In the genomic region with DNA sequence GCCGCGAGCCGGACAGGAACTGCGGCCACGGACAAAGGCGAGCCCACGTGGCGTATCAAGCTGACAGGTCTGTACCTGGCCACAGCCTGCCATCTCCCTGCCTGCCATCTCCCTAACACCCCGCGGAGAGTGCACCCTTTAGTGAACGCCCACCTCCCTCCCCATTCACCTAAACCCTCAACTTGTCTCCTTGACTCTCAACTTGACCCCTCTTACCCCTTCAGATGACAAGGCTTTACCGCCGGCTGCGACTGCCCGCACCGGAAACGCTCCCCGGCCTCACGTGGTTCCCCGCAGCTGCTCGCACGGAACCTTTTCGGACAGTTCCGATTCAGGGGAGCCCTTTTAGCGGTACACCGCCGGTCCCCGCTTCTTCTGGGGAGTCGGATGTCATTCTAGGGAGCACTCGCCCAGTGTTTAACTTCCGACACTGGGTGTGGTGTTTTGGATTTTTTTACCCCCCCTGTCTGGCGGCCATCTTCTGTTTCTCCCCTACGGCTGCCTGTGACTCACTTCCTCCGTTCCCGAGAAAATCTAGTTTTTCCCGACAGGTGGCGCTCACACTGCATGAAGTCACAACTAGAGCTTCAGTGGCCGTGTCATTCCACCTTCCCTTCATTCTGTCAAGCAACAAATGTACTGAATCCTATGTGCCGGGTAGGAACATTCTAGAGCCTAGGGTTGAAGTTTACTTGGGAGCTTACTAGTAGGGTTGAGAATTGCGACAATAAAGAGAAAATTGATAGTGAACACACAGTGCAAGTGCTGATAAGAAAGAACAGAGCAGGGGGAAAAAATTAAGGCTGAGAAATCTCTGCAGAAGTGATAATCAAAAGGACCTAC, we compare ENCODE assay signal across 8 mouse cellular contexts. TPM values are rescaled to one million over a fixed set of nuclear protein-coding genes. Genes with fewer than 3 reads are reported as not detected.
DNase-seq lines count a peak whose midpoint lies in the region; ATAC-seq and TF ChIP-seq lines count a peak whose summit lies in the region.

Gm20390 (minus strand) TSS at position 289 of the 843 bp plus-strand sequence.
Nme1 (minus strand) TSS at position 517 of the 843 bp plus-strand sequence.

- H3K27ac ChIP-seq in forebrain, embryonic 10.5 days = peak within 1 kb of the TSS; percentile 88
- H3K27ac ChIP-seq in heart, embryonic 15.5 days = peak within 1 kb of the TSS; percentile 78
- H3K27ac ChIP-seq in liver, embryonic 14.5 days = peak within 1 kb of the TSS; percentile 62
- peak within 1 kb of the TSS; percentile 44 for H3K27ac ChIP-seq in neural tube, embryonic 11.5 days (ENCODE audit: low read depth, low read length)
- H3K27ac ChIP-seq in stomach, postnatal 0 days (replicated peaks) = peak within 1 kb of the TSS; percentile 77

- peaks cover 30% of the 10 kb centered on the region for H3K36me3 ChIP-seq in forebrain, embryonic 10.5 days (replicated peaks)
- H3K36me3 ChIP-seq in heart, embryonic 15.5 days = peaks cover 23% of the 10 kb centered on the region
- peaks cover 22% of the 10 kb centered on the region for H3K36me3 ChIP-seq in liver, embryonic 14.5 days (replicated peaks; ENCODE audit: control insufficient read depth, insufficient read depth, low read depth)
- peaks cover 13% of the 10 kb centered on the region; the same call in 1 of the 2 replicates for H3K36me3 ChIP-seq in neural tube, embryonic 11.5 days (ENCODE audit: control insufficient read depth, insufficient read depth, low read length)
- H3K36me3 ChIP-seq in stomach, postnatal 0 days (ENCODE audit: control insufficient read depth, insufficient read depth, low read length) = 0 out of 2 replicates have a peak, but pooled peaks cover 5% of the 10 kb centered on the region

- peak; percentile 96 for ATAC-seq in heart, embryonic 15.5 days (replicated peaks; ENCODE audit: insufficient number of reproducible peaks, insufficient read depth, low FRiP score, low read depth)
- peak; percentile 96 for ATAC-seq in liver, embryonic 14.5 days (ENCODE audit: insufficient read depth)
- ATAC-seq in neural tube, embryonic 11.5 days (ENCODE audit: insufficient read depth, low FRiP score, low TSS enrichment) = peak; percentile 92
- peak; percentile 97 for ATAC-seq in stomach, postnatal 0 days (ENCODE audit: low FRiP score, low TSS enrichment)

- DNase-seq in CD8-positive naive resting alpha-beta T cell, adult 2 months (ENCODE audit: low read depth in 2 of 2, low spot score in 2 of 2) = peak; percentile 99
- DNase-seq in c-Kit-positive CD71-negative TER-119-negative erythroid progenitor cells, embryonic 14.5 days (ENCODE audit: low read depth) = peak; percentile 99
- peak; percentile 96 for DNase-seq in forebrain, embryonic 10.5 days (ENCODE audit: extremely low spot score, low spot score)
- peak; percentile 96 to 99 for DNase-seq in kidney, postnatal 25 days
- DNase-seq in liver, embryonic 14.5 days (ENCODE audit: low read depth in 3 of 3, low spot score in 3 of 3) = peak; percentile 89 to 98 (median 98)
- DNase-seq in neural tube, embryonic 11.5 days (ENCODE audit: low spot score) = peak; percentile 99
- DNase-seq in stomach, postnatal 0 days (ENCODE audit: low spot score) = peak; percentile 98

- TF ChIP-seq CTCF in liver, embryonic 14.5 days (IDR thresholded peaks at IDR 0.05; ENCODE audit: low read depth) = peak; percentile 95
- peak; percentile 97 for TF ChIP-seq CTCF in stomach, postnatal 0 days (IDR thresholded peaks at IDR 0.05; ENCODE audit: low read depth)

- peak within 1 kb of the TSS; percentile 70 for H3K9ac ChIP-seq in heart, embryonic 15.5 days
- peak within 1 kb of the TSS; percentile 86 for H3K9ac ChIP-seq in liver, embryonic 14.5 days (replicated peaks)
- H3K9ac ChIP-seq in neural tube, embryonic 11.5 days (ENCODE audit: low read length) = peak within 1 kb of the TSS; percentile 76
- H3K9ac ChIP-seq in stomach, postnatal 0 days (ENCODE audit: low read length) = peak within 1 kb of the TSS; percentile 69

- H3K4me2 ChIP-seq in heart, embryonic 15.5 days = peak within 1 kb of the TSS; percentile 77
- H3K4me2 ChIP-seq in liver, embryonic 14.5 days (ENCODE audit: low read depth) = peak within 1 kb of the TSS; percentile 69
- peak within 1 kb of the TSS; percentile 80 for H3K4me2 ChIP-seq in neural tube, embryonic 11.5 days (ENCODE audit: low read depth)
- H3K4me2 ChIP-seq in stomach, postnatal 0 days (replicated peaks; ENCODE audit: low read depth) = peak within 1 kb of the TSS; percentile 78

- peak within 1 kb of the TSS; percentile 67 for H3K4me3 ChIP-seq in forebrain, embryonic 10.5 days
- H3K4me3 ChIP-seq in heart, embryonic 15.5 days = peak within 1 kb of the TSS; percentile 85
- H3K4me3 ChIP-seq in liver, embryonic 14.5 days (ENCODE audit: insufficient read depth in 1 of 2, low read depth in 2 of 2, low read length in 2 of 2) = peak within 1 kb of the TSS; percentile 76 to 86
- peak within 1 kb of the TSS; percentile 72 for H3K4me3 ChIP-seq in neural tube, embryonic 11.5 days (ENCODE audit: low read depth, low read length)
- peak within 1 kb of the TSS; percentile 70 for H3K4me3 ChIP-seq in stomach, postnatal 0 days (ENCODE audit: low read depth, low read length)

- no peaks in the 10 kb centered on the region for H3K9me3 ChIP-seq in forebrain, embryonic 10.5 days
- no peaks in the 10 kb centered on the region for H3K9me3 ChIP-seq in heart, embryonic 15.5 days (replicated peaks)
- no peaks in the 10 kb centered on the region for H3K9me3 ChIP-seq in liver, embryonic 14.5 days (ENCODE audit: control insufficient read depth, low read length)
- no peaks in the 10 kb centered on the region for H3K9me3 ChIP-seq in neural tube, embryonic 11.5 days (ENCODE audit: control insufficient read depth, low read length)
- H3K9me3 ChIP-seq in stomach, postnatal 0 days (ENCODE audit: control insufficient read depth, low read length) = no peaks in the 10 kb centered on the region

- H3K4me1 ChIP-seq in forebrain, embryonic 10.5 days = peaks cover 21% of the 10 kb centered on the region
- peaks cover 15% of the 10 kb centered on the region for H3K4me1 ChIP-seq in heart, embryonic 15.5 days (replicated peaks)
- H3K4me1 ChIP-seq in liver, embryonic 14.5 days (replicated peaks; ENCODE audit: control insufficient read depth in 2 of 2, insufficient read depth in 2 of 2, low read length in 1 of 2) = peaks cover 2 to 8% of the 10 kb centered on the region in 2 experiments; a peak in 3 of 4 replicates
- peaks cover 9% of the 10 kb centered on the region; the same call in 1 of the 2 replicates for H3K4me1 ChIP-seq in neural tube, embryonic 11.5 days (ENCODE audit: control insufficient read depth, insufficient read depth, low read length)
- no peaks in the 10 kb centered on the region for H3K4me1 ChIP-seq in stomach, postnatal 0 days (replicated peaks; ENCODE audit: control insufficient read depth, insufficient read depth)

- under 1% methylated on average over 40 of the region's 40 CpGs for WGBS in forebrain, embryonic 10.5 days
- WGBS in heart, embryonic 15.5 days = under 1% methylated on average over 40 of the region's 40 CpGs
- under 1% methylated on average over 40 of the region's 40 CpGs for WGBS in liver, embryonic 14.5 days (ENCODE audit: insufficient replicate concordance)
- WGBS in neural tube, embryonic 11.5 days = under 1% methylated on average over 40 of the region's 40 CpGs
- WGBS in stomach, postnatal 0 days = 1% methylated on average over 40 of the region's 40 CpGs

- TF ChIP-seq EP300 in liver, embryonic 14.5 days (IDR thresholded peaks at IDR 0.05; ENCODE audit: low read depth) = peak; percentile 56; the same call in 1 of the 2 replicates
- TF ChIP-seq EP300 in stomach, postnatal 0 days (optimal IDR thresholded peaks at IDR 0.05) = peak; percentile 96

- H3K27me3 ChIP-seq in forebrain, embryonic 10.5 days (ENCODE audit: poor library complexity, severe bottlenecking) = no peaks in the 10 kb centered on the region
- H3K27me3 ChIP-seq in heart, embryonic 15.5 days = no peaks in the 10 kb centered on the region
- no peaks in the 10 kb centered on the region for H3K27me3 ChIP-seq in liver, embryonic 14.5 days (ENCODE audit: control insufficient read depth, insufficient read depth, low read length)
- no peaks in the 10 kb centered on the region for H3K27me3 ChIP-seq in neural tube, embryonic 11.5 days (ENCODE audit: control insufficient read depth, insufficient read depth, low read length)
- no peaks in the 10 kb centered on the region for H3K27me3 ChIP-seq in stomach, postnatal 0 days (ENCODE audit: control insufficient read depth, insufficient read depth, low read length)

RNA-seq across cellular contexts. Expression of gene Gm20390, which starts in this region (rescaled TPM):
- polyA plus RNA-seq in forebrain, embryonic 10.5 days (2016; fragmentation: Nextera tagmentation; extraction: Ambion mirVana) = 514 and 520 TPM in 2 replicates
- 185 and 232 TPM in 2 replicates for polyA plus RNA-seq in heart, embryonic 15.5 days (2015; fragmentation: Nextera tagmentation; extraction: Ambion mirVana)
- 76.8 and 131 TPM in 2 replicates for polyA plus RNA-seq in liver, embryonic 14.5 days (2012; rRNA removed)
- polyA plus RNA-seq in liver, embryonic 14.5 days (2014; fragmentation: Nextera tagmentation; extraction: Ambion mirVana) = 188 and 204 TPM in 2 replicates
- 382 and 395 TPM in 2 replicates for polyA plus RNA-seq in neural tube, embryonic 11.5 days (2014; fragmentation: Nextera tagmentation; extraction: Ambion mirVana)
- polyA plus RNA-seq in stomach, postnatal 0 days (2015; fragmentation: Nextera tagmentation; extraction: Ambion mirVana) = 239 and 273 TPM in 2 replicates

RNA-seq across cellular contexts. Expression of gene Nme1, which starts in this region (rescaled TPM):
- 357 and 379 TPM in 2 replicates for polyA plus RNA-seq in forebrain, embryonic 10.5 days (2016; fragmentation: Nextera tagmentation; extraction: Ambion mirVana)
- polyA plus RNA-seq in heart, embryonic 15.5 days (2015; fragmentation: Nextera tagmentation; extraction: Ambion mirVana) = 69.6 and 74.1 TPM in 2 replicates
- polyA plus RNA-seq in liver, embryonic 14.5 days (2012; rRNA removed) = 58.0 and 113 TPM in 2 replicates
- polyA plus RNA-seq in liver, embryonic 14.5 days (2014; fragmentation: Nextera tagmentation; extraction: Ambion mirVana) = 185 and 201 TPM in 2 replicates
- 275 and 294 TPM in 2 replicates for polyA plus RNA-seq in neural tube, embryonic 11.5 days (2014; fragmentation: Nextera tagmentation; extraction: Ambion mirVana)
- 93.8 and 106 TPM in 2 replicates for polyA plus RNA-seq in stomach, postnatal 0 days (2015; fragmentation: Nextera tagmentation; extraction: Ambion mirVana)

Comparison
In these comparisons a context has a peak if more than half of its experiments do, and no peak if none do; other contexts are left out.
1. Peak in every context shown above with its lines: DNase-seq, ATAC-seq, H3K4me3 ChIP-seq and H3K27ac ChIP-seq.